Mouse (Mus musculus) spleen, adult 2 months (tissue): ENCODE data around the gene Hs2st1.

Source experiments
- CTCF ChIP-seq: fragments of 200-500 bp; IDR thresholded peaks from 2 replicates; pipeline ENCODE4 v1.5.1; 2011; ENCODE audit warnings: mild to moderate bottlenecking, inconsistent platforms; ENCODE audit not compliant: insufficient read depth, insufficient read length, insufficient replicate concordance; ENCODE audit errors: extremely low read depth
- POLR2A ChIP-seq: fragments of 200-500 bp; IDR thresholded peaks from 2 replicates; pipeline ENCODE4 v1.6.1; 2011; ENCODE audit warnings: low read depth, low read length, inconsistent platforms

DNA sequence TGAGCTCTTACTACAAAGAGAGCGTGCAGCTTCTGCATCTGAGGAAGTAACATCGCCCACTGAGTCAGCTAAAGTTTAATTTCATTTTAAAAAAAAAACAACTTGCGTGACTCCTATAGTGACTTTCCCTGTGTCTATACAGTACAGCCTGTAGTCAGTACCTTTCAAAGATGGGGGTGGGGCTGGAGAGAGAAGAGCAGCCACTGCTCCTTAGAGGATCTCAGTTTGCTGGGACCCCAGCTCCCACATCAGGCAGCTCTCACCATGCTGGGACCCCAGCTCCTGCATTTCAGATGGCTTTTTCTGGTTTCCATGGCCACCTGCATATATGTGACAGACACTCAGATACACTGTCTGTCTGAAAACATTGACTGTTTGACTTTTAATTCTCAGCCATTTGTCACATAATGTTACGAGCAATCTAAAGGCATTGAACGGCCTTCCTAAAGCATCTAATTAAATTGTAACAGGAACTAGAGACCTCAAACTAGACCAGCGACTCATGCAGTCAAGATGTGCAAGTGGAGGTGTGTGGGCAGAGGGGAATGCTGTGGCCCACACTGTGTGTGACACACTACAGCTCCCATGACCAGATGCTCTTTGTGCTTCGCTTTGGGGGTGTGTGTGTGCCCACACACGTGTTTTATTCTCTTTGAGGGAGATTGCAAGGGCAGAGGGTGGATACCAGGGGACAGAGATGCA is 19.4 kb upstream of the Hs2st1 start:
- no peak for TF ChIP-seq POLR2A
- TF ChIP-seq CTCF: no peak
